Mouse (Mus musculus): ENCODE data around the gene Rpl13a. TPM values are rescaled to one million over a fixed set of nuclear protein-coding genes. Genes with fewer than 3 reads are reported as not detected.
A peak's percentile ranks its signal among the peaks of the same experiment; 100 is the strongest.
"Not testable (repeated sequence)": the region's sequence is repeated elsewhere in the genome, so short reads cannot be mapped to it uniquely, and the experiment has no call there.

Rpl13a gene
- polyA plus RNA-seq, 1 experiment: 1,205 TPM

GRCm38 (mm10) chr7:45103652-45104180 is 24.8 kb downstream of the Rpl13a start, which contains the start of gene Fcgrt:
Gene Fcgrt, minus strand, starts transcription at chr7:45103851.
- 0 out of 2 replicates have a peak within 1 kb of the TSS, but pooled peaks have one; percentile 31 for H3K27ac ChIP-seq (ENCODE audit: insufficient read depth, low read depth, low read length)
- peak within 1 kb of the TSS; percentile 35 for H3K4me3 ChIP-seq (ENCODE audit: insufficient read depth, low read depth, low read length)
- TF ChIP-seq CTCF (IDR thresholded peaks at IDR 0.05; ENCODE audit: insufficient read depth, low read depth, low read length) (no peak), POLR2A (IDR thresholded peaks at IDR 0.05; ENCODE audit: insufficient read depth, low read depth, low read length) (no peak)
- WGBS: 46% methylated on average over 7 of the region's 7 CpGs
- peaks cover 6% of the 10 kb centered on the region; the same call in 1 of the 2 replicates for H3K4me1 ChIP-seq (ENCODE audit: control insufficient read depth, insufficient read depth, low read length)

GRCm38 (mm10) chr7:45102940-45103585 is 25.5 kb downstream of the Rpl13a start:
- H3K4me3 ChIP-seq (ENCODE audit: insufficient read depth, low read depth, low read length): peak overlapping the region; percentile 35
- TF ChIP-seq CTCF (IDR thresholded peaks at IDR 0.05; ENCODE audit: insufficient read depth, low read depth, low read length): no peak
- no peak for TF ChIP-seq POLR2A (IDR thresholded peaks at IDR 0.05; ENCODE audit: insufficient read depth, low read depth, low read length)
- H3K4me1 ChIP-seq (ENCODE audit: control insufficient read depth, insufficient read depth, low read length): peaks cover 6% of the 10 kb centered on the region; the same call in 1 of the 2 replicates
- 80% methylated on average over 9 of the region's 9 CpGs for WGBS
- H3K27ac ChIP-seq (ENCODE audit: insufficient read depth, low read depth, low read length): 0 out of 2 replicates have a peak overlapping the region, but pooled peaks have one; percentile 31

GRCm38 (mm10) chr7:45102441-45102840 is 26.1 kb downstream of the Rpl13a start:
- H3K27ac ChIP-seq (ENCODE audit: insufficient read depth, low read depth, low read length): no peak overlapping the region
- TF ChIP-seq POLR2A (IDR thresholded peaks at IDR 0.05; ENCODE audit: insufficient read depth, low read depth, low read length) (no peak), CTCF (IDR thresholded peaks at IDR 0.05; ENCODE audit: insufficient read depth, low read depth, low read length) (no peak)
- H3K4me1 ChIP-seq (ENCODE audit: control insufficient read depth, insufficient read depth, low read length): peaks cover 6% of the 10 kb centered on the region; the same call in 1 of the 2 replicates
- no peak overlapping the region for H3K4me3 ChIP-seq (ENCODE audit: insufficient read depth, low read depth, low read length)
- WGBS: 82% methylated on average over 11 of the region's 11 CpGs

- no peak overlapping the region for H3K27ac ChIP-seq (ENCODE audit: insufficient read depth, low read depth, low read length)
- H3K4me1 ChIP-seq (ENCODE audit: control insufficient read depth, insufficient read depth, low read length): peaks cover 6% of the 10 kb centered on the region; the same call in 1 of the 2 replicates
- 91% methylated on average over 6 of the region's 6 CpGs for WGBS
- no peak overlapping the region for H3K4me3 ChIP-seq (ENCODE audit: insufficient read depth, low read depth, low read length)
- TF ChIP-seq CTCF (IDR thresholded peaks at IDR 0.05; ENCODE audit: insufficient read depth, low read depth, low read length): no peak
- TF ChIP-seq POLR2A (IDR thresholded peaks at IDR 0.05; ENCODE audit: insufficient read depth, low read depth, low read length): no peak
Observed at GRCm38 (mm10) chr7:45100046-45100445, 28.5 kb downstream of the Rpl13a start.

- Histone ChIP-seq H3K4me1 (ENCODE audit: control insufficient read depth, insufficient read depth, low read length) (peaks cover under 1% of the 10 kb centered on the region; the same call in 1 of the 2 replicates), H3K27ac (ENCODE audit: insufficient read depth, low read depth, low read length) (no peak overlapping the region), H3K4me3 (ENCODE audit: insufficient read depth, low read depth, low read length) (no peak overlapping the region)
- 88% methylated on average over 8 of the region's 8 CpGs for WGBS
- no peak for TF ChIP-seq CTCF (IDR thresholded peaks at IDR 0.05; ENCODE audit: insufficient read depth, low read depth, low read length)
- no peak for TF ChIP-seq POLR2A (IDR thresholded peaks at IDR 0.05; ENCODE audit: insufficient read depth, low read depth, low read length)
Observed at GRCm38 (mm10) chr7:45098541-45099240, 29.9 kb downstream of the Rpl13a start.

- H3K4me1 ChIP-seq (ENCODE audit: control insufficient read depth, insufficient read depth, low read length): no peaks in the 10 kb centered on the region
- H3K4me3 ChIP-seq (ENCODE audit: insufficient read depth, low read depth, low read length): no peak overlapping the region
- WGBS: 54% methylated on average over 6 of the region's 6 CpGs
- TF ChIP-seq CTCF (IDR thresholded peaks at IDR 0.05; ENCODE audit: insufficient read depth, low read depth, low read length): no peak
- no peak for TF ChIP-seq POLR2A (IDR thresholded peaks at IDR 0.05; ENCODE audit: insufficient read depth, low read depth, low read length)
- H3K27ac ChIP-seq (ENCODE audit: insufficient read depth, low read depth, low read length): no peak overlapping the region
Observed at GRCm38 (mm10) chr7:45097479-45097878, 31.1 kb downstream of the Rpl13a start.

GRCm38 (mm10) chr7:45095965-45096364 is 32.6 kb downstream of the Rpl13a start:
- H3K4me1 ChIP-seq (ENCODE audit: control insufficient read depth, insufficient read depth, low read length): peaks cover 13% of the 10 kb centered on the region
- 93% methylated on average over 14 of the region's 14 CpGs for WGBS
- not testable (repeated sequence) for H3K4me3 ChIP-seq (ENCODE audit: insufficient read depth, low read depth, low read length); H3K27ac ChIP-seq (ENCODE audit: insufficient read depth, low read depth, low read length)

- H3K27ac ChIP-seq (ENCODE audit: insufficient read depth, low read depth, low read length): no peak overlapping the region
- peaks cover 14% of the 10 kb centered on the region for H3K4me1 ChIP-seq (ENCODE audit: control insufficient read depth, insufficient read depth, low read length)
- TF ChIP-seq POLR2A (IDR thresholded peaks at IDR 0.05; ENCODE audit: insufficient read depth, low read depth, low read length): no peak
- no peak for TF ChIP-seq CTCF (IDR thresholded peaks at IDR 0.05; ENCODE audit: insufficient read depth, low read depth, low read length)
- 76% methylated on average over 6 of the region's 6 CpGs for WGBS
- no peak overlapping the region for H3K4me3 ChIP-seq (ENCODE audit: insufficient read depth, low read depth, low read length)
Observed at GRCm38 (mm10) chr7:45095367-45095766, 33.2 kb downstream of the Rpl13a start.

- TF ChIP-seq CTCF (IDR thresholded peaks at IDR 0.05; ENCODE audit: insufficient read depth, low read depth, low read length) (no peak), POLR2A (IDR thresholded peaks at IDR 0.05; ENCODE audit: insufficient read depth, low read depth, low read length) (no peak)
- 90% methylated on average over 7 of the region's 7 CpGs for WGBS
- Histone ChIP-seq H3K4me3 (ENCODE audit: insufficient read depth, low read depth, low read length) (no peak overlapping the region), H3K27ac (ENCODE audit: insufficient read depth, low read depth, low read length) (no peak overlapping the region), H3K4me1 (ENCODE audit: control insufficient read depth, insufficient read depth, low read length) (peaks cover 14% of the 10 kb centered on the region)
Observed at GRCm38 (mm10) chr7:45094121-45094520, 34.4 kb downstream of the Rpl13a start.

Measured in olfactory bulb, adult 2 months (tissue).